Mouse (Mus musculus) layer of hippocampus, adult 9-11 months (tissue): ENCODE data around the gene Camkv.

Source experiments
- DNase-seq: peaks from one replicate; pipeline ENCODE4 v3.0.0; 2022

The Camkv gene

GRCm38 (mm10) chr9:107963700-107964099, 28.2 kb downstream of the Camkv start:
- DNase-seq, result peak; percentile 75

- no peak for DNase-seq
Observed at GRCm38 (mm10) chr9:107964681-107965080, 29.2 kb downstream of the Camkv start.

GRCm38 (mm10) chr9:107966676-107967075, 31.2 kb downstream of the Camkv start:
- DNase-seq, result no peak

DNA sequence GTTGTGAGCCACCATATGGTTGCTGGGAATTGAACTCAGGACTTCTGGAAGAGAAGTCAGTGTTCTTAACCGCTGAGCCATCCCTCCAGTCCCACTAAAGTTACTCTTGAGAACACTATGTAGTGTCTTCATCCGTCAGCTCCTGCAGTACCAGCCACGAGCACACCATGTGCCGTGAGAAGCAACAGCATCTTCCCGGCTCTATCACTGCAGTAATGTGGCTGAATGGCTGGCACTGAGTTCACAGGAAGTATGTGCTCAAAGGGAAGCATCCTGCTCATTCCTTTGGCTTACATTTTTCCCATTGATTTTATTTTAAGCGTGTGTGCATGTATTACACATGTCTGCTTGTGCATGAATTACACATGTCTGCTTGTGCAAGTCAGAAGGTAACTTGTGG, 32.0 kb downstream of the Camkv start:
- no peak for DNase-seq

DNA sequence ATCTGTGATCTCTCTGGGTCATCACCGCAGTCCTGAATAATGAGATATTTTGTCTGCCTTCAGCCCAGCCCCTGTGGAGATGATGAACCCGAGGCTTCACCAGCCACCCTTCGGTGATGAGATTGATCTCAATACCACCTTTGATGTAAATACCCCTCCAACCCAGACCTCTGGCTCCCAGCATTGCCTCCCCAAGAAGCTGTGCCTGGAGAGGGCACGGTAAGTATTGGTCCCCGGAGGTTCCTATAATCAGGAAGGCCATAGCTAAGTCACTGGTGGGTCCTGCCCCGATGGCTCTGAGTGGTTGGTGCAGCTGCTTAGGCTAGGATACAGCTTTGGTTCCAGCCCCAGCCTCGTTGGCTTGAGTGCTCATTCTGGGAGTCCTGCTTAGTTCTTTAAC, 33.1 kb downstream of the Camkv start:
- no peak for DNase-seq

- no peak for DNase-seq
Observed at GRCm38 (mm10) chr9:107970311-107970710, 34.8 kb downstream of the Camkv start.

DNA sequence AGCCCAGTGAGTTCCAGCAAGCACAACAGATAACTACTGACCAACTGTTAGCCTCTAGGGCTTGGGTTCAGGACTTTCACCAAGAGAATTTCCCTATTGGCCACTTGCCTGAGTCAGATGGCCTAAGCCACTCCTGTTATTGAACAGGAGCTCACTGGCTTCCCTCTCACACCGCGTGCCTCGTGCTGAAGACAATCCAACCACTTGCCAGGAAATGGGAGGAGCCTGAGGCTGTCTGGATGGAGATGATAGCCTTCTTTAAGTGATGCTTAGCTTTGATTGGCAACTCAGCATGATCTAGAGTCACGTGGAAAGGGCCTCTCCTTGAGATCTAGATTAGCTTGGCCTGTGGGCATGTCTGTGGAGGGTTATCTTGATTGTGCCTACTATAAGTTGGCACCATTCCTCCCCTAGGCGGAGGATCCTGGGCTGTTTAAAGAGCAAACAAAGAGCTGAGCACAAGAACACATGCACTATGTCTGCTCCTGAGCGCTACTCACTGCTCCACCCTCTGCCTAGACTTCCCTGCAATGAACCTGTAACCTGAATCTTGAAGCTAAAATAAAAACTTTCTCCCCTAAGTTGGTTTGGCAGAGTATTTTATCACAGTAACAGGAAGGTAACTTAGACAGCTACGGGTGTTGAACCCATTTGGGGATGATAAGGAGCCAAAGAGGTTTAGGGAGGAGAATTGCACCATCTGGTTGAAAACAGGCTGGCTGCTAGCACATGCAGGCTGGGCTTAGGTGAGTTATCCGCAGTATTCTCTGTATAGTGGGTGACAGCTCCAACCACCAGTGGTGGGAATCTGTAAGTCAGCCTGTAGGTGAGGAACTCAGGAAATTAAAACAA, 36.4 kb downstream of the Camkv start:
- no peak for DNase-seq

GRCm38 (mm10) chr9:107974491-107975171, 39.2 kb downstream of the Camkv start:
- no peak for DNase-seq

DNA sequence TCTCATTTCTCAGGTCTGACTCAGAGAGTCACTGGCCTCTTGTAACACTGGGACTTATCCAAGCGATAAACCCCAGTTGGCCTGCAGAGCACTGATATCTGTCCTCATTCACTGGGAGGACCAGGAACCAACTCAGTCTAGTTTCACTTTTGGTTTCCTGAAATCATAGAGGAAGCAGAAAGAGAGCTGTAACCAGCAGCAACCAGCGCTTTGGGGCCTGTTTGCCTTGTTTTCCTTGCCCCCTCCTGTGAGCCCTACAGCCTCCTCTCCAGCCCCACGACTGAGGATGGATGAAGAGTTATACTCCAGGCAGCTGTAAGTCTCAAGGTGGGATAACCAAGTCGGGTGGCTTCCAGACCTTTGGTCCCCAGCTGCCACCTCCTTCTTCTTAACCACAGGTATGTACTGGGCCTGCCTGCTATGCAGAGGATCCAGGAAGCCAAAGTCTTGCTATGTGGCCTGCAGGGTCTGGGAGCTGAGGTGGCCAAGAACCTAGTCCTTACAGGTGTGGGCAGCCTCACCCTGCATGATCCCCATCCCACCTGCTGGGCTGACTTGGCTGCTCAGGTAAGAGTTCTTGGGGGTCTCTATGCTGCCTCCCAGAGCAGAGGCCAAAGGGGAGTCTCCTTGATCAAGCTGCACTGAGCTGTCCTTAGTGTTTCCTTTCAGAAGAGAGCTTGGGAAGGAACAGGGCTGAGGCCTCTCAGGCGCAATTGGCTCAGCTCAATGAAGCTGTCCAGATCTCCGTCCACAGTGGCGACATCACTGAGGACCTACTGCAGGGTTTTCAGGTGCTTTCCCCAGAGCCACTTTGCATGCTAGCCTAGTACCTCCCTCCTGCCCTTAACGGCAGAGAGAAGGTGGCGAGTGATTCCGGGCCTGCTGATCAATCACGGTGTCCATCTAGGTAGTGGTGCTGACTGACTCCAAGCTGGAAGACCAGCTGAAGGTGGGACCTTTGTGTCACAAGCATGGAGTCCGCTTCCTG, 40.2 kb downstream of the Camkv start, which contains the start of gene Uba7:
Gene Uba7 (plus strand): TSS at position 107 of the 988 bp plus-strand sequence.
- DNase-seq, result no peak

DNA sequence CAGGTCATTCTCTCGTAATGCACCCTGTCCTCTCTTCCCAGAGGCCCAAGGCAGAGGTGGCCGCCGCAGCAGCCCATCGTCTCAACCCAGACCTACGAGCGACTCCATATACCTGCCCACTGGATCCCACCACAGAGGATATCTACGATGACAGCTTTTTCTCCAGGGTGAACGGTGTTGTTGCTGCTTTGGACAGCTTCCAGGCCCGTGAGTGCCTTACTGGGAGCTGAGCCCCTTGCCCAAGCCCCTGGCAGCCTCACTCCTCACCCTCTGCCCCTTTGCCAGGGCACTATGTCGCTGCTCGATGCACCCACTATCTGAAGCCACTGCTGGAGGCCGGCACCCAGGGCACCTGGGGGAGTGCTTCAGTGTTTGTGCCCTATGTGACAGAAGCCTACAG, 43.3 kb downstream of the Camkv start:
- no peak for DNase-seq

DNA sequence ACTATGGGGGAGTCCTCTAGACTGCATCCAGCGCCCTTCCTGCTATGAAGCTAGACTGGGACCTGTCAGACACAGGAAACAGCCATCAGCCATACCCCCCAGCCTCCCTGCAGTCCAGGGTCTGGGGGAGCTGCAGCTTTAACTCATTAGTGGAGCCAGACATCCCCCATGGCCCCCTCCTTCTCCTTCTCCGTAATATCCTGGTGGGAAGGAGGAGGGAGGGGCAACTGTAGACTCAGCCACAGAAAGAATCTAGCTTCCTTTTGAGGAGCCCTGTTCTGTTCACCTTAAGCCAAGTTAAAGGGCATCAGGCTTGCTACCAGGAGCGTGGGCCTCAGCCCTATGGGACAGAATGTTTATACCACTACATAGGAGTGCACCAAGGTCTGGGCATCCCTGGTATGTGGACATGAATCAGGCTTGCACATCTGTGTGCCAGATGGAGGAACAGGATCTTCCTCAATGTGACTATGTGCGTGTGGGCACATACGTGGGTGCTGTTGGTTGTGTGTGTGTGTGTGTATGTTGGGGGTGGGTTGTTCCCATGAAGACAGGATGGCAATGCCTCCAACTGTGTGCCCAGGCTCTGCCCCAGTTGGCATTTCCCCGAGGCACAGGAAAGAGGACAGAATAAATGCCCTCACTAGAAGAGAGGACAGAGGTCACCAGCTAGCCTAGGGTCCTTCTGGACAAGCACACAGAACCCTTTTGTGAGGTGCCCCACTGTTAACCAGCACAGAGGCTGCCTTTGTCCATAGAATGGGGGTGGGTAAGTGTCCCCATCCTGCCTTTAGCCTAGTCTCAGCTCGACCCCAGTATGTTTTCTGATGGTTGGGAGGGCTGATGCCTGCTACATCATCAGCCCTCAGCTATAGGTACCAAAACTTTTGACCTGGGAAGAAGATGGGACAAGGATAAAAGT, 46.5 kb downstream of the Camkv start:
- peak; percentile 85 for DNase-seq

GRCm38 (mm10) chr9:107982681-107983346, 47.3 kb downstream of the Camkv start, which contains the start of gene Gm20661:
Gene Gm20661, plus strand, starts transcription at chr9:107983058.
- peak; percentile 86 for DNase-seq

DNA sequence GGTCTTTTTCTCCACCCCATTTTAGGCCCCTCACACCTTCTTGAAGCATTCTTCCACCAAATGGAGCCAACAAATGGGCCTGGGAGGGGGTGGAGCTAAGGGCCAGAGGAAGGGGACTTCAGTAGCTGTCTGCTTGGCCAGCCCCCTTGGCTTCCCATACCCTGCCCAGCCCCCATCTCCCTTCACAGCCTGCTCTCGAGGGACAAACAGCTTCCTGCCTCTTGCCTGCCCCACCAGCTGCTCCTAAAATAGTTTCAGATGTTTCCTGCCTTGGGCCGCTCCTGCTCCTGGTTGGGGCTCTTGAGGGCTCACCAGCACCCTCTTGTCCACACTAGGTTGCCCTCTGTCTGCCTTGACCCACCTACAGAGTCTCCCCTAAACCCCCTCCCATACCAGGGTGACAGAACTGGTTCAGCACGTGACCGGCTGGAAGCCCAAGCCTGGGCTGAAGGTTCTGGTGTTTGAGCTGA, 48.0 kb downstream of the Camkv start:
- peak; percentile 89 for DNase-seq

DNA sequence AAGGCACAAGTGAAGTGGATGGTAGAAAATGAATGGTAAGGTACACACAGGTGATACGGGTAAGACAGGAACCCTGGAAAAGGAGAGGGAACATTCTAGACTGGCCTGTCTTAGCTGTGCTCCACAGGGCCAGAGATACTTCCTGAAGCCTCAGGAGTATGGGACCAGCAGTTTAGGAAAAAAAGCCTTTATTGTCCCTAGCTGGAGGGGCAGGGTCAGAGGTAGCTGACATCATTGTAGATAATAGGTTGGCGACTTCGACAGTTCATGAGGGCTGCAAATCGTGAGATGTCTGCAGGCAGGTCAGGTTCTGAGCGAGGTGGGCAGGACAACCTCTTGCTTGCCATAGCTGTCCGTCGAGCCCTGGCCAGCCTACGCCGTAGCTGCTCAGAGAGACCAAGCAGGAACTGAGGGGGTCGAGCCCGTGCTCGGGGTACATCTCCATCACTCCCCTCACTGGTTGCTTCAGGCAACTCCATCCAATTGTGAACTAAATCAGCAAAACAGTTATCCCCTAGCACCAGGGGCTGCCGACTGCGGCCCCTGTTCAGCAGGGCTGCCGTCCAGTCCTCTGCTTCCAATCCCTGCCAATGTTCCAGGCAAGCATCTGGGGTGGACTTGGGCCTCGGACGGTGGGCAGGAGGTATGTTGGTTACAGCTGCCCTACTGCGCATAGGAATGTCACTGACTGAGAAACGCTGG, 48.7 kb downstream of the Camkv start:
- DNase-seq, result no peak

DNA sequence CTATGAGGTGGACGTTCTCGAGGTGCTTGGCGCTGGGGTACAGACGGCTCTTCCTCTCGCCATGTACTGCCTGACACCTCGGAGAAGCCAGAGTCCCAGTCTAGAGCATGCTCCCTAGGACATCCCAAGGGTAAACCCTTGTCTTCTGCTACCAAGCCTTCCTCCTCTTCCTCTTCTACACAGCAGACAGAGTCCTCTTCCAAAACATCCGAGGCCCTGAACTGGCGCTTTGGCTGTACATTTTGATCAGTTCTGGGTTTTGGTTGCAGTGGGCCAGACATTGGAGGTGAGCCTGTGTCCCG, 49.2 kb downstream of the Camkv start:
- DNase-seq, result no peak

DNA sequence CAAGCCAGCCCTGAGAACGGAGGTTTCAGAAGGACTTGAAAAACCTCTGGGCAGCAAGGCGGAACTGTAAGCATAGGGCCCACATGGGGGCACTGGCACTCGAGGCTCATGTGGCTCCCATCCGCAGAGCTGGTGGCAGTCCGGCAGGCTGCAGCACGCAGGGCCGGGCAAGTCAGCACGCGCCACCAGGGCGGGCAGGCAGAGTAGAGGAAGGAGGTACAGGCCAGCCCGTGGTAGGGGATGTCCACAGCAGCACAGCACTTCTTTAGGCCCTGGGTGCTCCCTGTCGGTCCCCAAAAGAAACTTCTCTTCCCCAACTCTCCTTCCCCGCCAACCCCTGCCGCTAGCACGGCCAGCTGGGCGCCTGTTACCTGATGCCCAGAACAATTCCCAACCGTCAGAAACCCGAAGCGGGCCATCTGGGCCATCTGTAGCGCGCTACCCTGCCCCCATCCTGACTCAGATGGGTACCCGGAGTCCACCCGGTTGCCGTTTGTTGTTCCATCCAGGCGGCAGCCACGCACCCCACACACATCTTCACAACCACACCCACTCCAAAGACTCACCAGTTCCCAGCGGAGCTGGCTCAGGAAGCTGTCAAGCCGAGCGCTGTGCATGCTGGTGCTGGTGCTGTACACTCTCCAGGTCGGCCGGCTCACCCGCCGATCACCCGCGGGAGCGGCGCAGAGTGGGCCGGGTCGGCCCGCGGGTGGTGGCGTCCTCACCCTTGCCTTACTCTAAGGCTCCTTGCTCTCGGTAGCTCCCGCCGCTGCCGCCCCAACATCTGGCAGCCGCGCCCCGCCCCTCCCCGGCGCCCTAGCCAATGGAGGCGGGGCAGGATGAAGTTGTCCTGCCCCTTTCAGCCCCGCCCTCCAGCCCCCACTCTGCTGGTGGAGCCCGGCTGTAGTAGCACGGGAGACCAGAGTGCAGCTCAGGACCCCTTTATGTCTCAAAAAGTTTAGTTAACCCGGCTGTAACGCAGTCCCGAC, 50.0 kb downstream of the Camkv start, which contains the start of gene Inka1:
Gene Inka1 (minus strand): TSS at position 749 of the 989 bp plus-strand sequence.
- peak; percentile 89 for DNase-seq

DNA sequence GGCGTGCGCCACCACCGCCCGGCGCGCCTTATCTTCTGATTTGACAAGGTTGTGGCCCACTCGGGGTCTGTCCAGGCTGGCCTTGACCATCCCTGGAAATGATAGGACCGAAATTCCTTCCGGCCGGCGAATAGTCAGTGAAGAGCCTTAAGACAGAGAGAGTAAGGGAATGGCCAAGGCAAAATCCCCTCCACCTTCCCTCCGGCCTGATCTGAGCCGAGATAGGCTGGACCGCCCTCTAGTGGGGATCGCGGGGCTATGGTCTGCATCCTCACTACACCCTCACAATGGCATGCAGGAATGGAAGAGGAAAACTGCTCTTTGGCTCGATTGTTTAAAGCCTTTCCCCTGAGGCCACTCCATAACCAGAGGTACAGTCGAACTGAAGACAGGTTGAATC, 50.9 kb downstream of the Camkv start:
- DNase-seq, result peak; percentile 77

- DNase-seq, result no peak
Observed at GRCm38 (mm10) chr9:107987950-107988349, 52.5 kb downstream of the Camkv start.

DNA sequence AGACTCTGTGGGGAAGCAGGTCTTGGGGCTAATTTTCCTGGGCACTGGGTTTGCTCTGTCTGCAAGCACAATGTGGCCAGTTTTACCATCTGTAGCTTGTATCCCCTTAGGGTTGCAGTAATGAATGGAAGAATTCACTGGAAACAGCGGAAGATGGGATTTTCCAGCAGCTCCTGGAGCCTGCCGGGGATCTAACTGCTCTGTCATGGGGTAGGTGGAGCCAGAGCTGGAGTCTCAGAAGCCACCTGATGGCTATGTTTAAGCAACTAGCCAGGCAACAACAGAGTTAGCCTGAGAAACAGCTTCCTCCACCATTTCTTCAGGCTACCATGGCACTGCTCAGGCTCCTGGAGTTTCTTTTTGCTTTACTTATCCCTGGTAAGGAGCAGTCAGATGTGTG, 56.7 kb downstream of the Camkv start, which contains the start of gene Cdhr4:
Gene Cdhr4 (plus strand): TSS at position 301 of the 400 bp plus-strand sequence.
- DNase-seq, result no peak
